Mouse (Mus musculus): ENCODE results near the gene Ifitm1.

DNA sequence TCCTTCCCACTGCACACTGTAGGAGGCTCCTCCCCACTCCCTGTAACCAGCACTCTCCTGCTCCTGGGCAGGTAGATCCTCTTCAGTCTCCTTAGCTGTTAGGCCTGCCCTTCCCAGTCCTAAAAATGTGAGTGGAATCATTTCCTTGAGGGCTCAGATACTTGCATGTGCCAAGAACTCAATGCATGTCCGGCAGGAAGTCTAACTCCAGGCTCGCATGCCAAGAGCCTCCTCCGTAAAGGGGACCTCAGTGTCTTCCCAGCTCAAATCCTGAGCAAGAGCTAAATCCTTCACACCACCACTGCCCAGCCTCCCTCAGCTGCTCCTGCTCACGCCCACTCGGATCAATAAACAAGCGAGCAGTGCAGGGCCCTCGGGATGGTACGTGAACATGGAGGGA, 16.0 kb upstream of the Ifitm1 start:
- no peak for TF ChIP-seq CTCF (conservative IDR thresholded peaks at IDR 0.05; ENCODE audit: low read length)
- TF ChIP-seq POU5F1 (IDR thresholded peaks at IDR 0.05; ENCODE audit: borderline replicate concordance, low read length) = no peak
- no peak for TF ChIP-seq NANOG (IDR thresholded peaks at IDR 0.05; ENCODE audit: borderline replicate concordance, low read length)

All from E14TG2a.4 (cell line).